Mouse (Mus musculus) CH12.LX (cell line): ENCODE measurements at regions not wholly inside any gene's neighbourhood (a gene's known extent, or its start where the extent isn't known, plus 50 kb on each side); places are given as distances from the start of the nearest gene placed in this dataset.

Experiments
- DNase-seq: peaks from one replicate; pipeline ENCODE4 v3.0.0-alpha.2; 2013; ENCODE audit errors: extremely low read depth
- H3K27ac ChIP-seq: 2 replicates; pipeline ENCODE4 v1.5.1; 2012; ENCODE audit warnings: low read depth, mild to moderate bottlenecking, control low read depth, moderate library complexity; ENCODE audit not compliant: insufficient read depth
- H3K27me3 ChIP-seq: replicated peaks from 2 replicates; pipeline ENCODE3; 2012; ENCODE audit warnings: inconsistent platforms
- H3K36me3 ChIP-seq, 2 experiments: replicated peaks in 1 of 2; 2 replicates each; pipeline versions ENCODE3 to v1.6.1; 2012; ENCODE audit warnings: inconsistent platforms in 1 of 2, low read length in 1 of 2, mild to moderate bottlenecking in 1 of 2, mixed read lengths in 1 of 2, moderate library complexity in 1 of 2; ENCODE audit not compliant: control insufficient read depth in 1 of 2, insufficient read depth in 1 of 2
- H3K4me1 ChIP-seq, 2 experiments: 2 replicates each; pipeline ENCODE4 v1.6.1; 2012; ENCODE audit warnings: inconsistent platforms in 1 of 2, moderate library complexity in 1 of 2; ENCODE audit not compliant: insufficient read depth in 2 of 2, control insufficient read depth in 1 of 2
- H3K4me2 ChIP-seq: 2 replicates; pipeline ENCODE4 v1.6.1; 2012; ENCODE audit warnings: low read depth, mild to moderate bottlenecking, control low read depth; ENCODE audit not compliant: poor library complexity, insufficient read depth, severe bottlenecking
- H3K4me3 ChIP-seq, 3 experiments: fragments of 150-350 bp in 1 of 3; sonication (generic) in 1 of 3; replicated peaks in 1 of 3; 2 replicates each; pipeline versions ENCODE3 to v1.5.1; 2011 to 2012; ENCODE audit warnings: low read depth in 2 of 3, low read length in 2 of 3, mild to moderate bottlenecking in 2 of 3, moderate library complexity in 2 of 3, control low read depth in 1 of 3, improper control_type of control experiment in 1 of 3, inconsistent platforms in 1 of 3, mixed read lengths in 1 of 3; ENCODE audit not compliant: poor library complexity in 1 of 3
- H3K79me2 ChIP-seq: replicated peaks from 2 replicates; pipeline ENCODE4 v1.6.1; 2012; ENCODE audit warnings: mild to moderate bottlenecking, moderate library complexity; ENCODE audit not compliant: control insufficient read depth, poor library complexity, insufficient read depth, severe bottlenecking; ENCODE audit errors: extremely low read depth
- H3K9ac ChIP-seq: 2 replicates; pipeline ENCODE4 v1.6.1; 2012; ENCODE audit warnings: low read depth, mild to moderate bottlenecking, control low read depth, moderate library complexity; ENCODE audit not compliant: insufficient read depth
- H3K9me3 ChIP-seq: replicated peaks from 2 replicates; pipeline ENCODE3; 2012; ENCODE audit warnings: low read length, inconsistent platforms, mixed read lengths
- CHD1 ChIP-seq: IDR thresholded peaks from 2 replicates; pipeline ENCODE4 v1.6.1; 2012; ENCODE audit warnings: low read depth, low read length, improper control_type of control experiment, inconsistent platforms
- CHD2 ChIP-seq: IDR thresholded peaks from 2 replicates; pipeline ENCODE4 v1.6.1; 2011; ENCODE audit warnings: low read length, improper control_type of control experiment
- E2F4 ChIP-seq: IDR thresholded peaks from 2 replicates; pipeline ENCODE4 v1.6.1; 2011; ENCODE audit warnings: low read depth, low read length, improper control_type of control experiment; ENCODE audit not compliant: insufficient replicate concordance
- EP300 ChIP-seq: IDR thresholded peaks from 2 replicates; pipeline ENCODE4 v1.6.1; 2011; ENCODE audit warnings: low read length, improper control_type of control experiment
- GABPA ChIP-seq: IDR thresholded peaks from 2 replicates; pipeline ENCODE4 v1.6.1; 2012; ENCODE audit warnings: low read depth, low read length, improper control_type of control experiment, inconsistent platforms; ENCODE audit not compliant: insufficient replicate concordance
- JUN ChIP-seq: IDR thresholded peaks from 2 replicates; pipeline ENCODE4 v1.6.1; 2011; ENCODE audit warnings: low read depth, mild to moderate bottlenecking, low read length, improper control_type of control experiment, moderate library complexity; ENCODE audit not compliant: insufficient read depth
- JUND ChIP-seq: conservative IDR thresholded peaks from 2 replicates; pipeline ENCODE4 v1.6.1; 2011; ENCODE audit warnings: low read depth, low read length, improper control_type of control experiment
- MAX ChIP-seq: IDR thresholded peaks from 2 replicates; pipeline ENCODE4 v1.6.1; 2011; ENCODE audit warnings: low read length, improper control_type of control experiment
- MEF2A ChIP-seq: IDR thresholded peaks from 2 replicates; pipeline ENCODE4 v1.6.1; 2014; ENCODE audit warnings: low read depth, mild to moderate bottlenecking, inconsistent platforms, low read length, improper control_type of control experiment, borderline replicate concordance
- MXI1 ChIP-seq: IDR thresholded peaks from 2 replicates; pipeline ENCODE4 v1.6.1; 2011; ENCODE audit warnings: mild to moderate bottlenecking, low read depth, low read length, improper control_type of control experiment
- PAX5 ChIP-seq: IDR thresholded peaks from 2 replicates; pipeline ENCODE4 v1.6.1; 2012; ENCODE audit warnings: low read length, inconsistent platforms, mixed read lengths
- POLR2A ChIP-seq: IDR thresholded peaks from 2 replicates; pipeline ENCODE4 v1.6.1; 2011; ENCODE audit warnings: low read depth, mild to moderate bottlenecking, improper control_type of control experiment, low read length
- RAD21 ChIP-seq: IDR thresholded peaks from 2 replicates; pipeline ENCODE4 v1.6.1; 2011; ENCODE audit warnings: low read depth, mild to moderate bottlenecking, low read length, improper control_type of control experiment, moderate library complexity
- RCOR1 ChIP-seq: conservative IDR thresholded peaks from 2 replicates; pipeline ENCODE4 v1.6.1; 2012; ENCODE audit warnings: low read depth, mild to moderate bottlenecking, inconsistent platforms, low read length, improper control_type of control experiment
- SIN3A ChIP-seq: IDR thresholded peaks from 2 replicates; pipeline ENCODE4 v1.6.1; 2012; ENCODE audit warnings: low read length, improper control_type of control experiment, inconsistent platforms
- UBTF ChIP-seq: IDR thresholded peaks from 2 replicates; pipeline ENCODE4 v1.6.1; 2012; ENCODE audit warnings: low read depth, mild to moderate bottlenecking, inconsistent platforms, low read length, improper control_type of control experiment, moderate library complexity
- ZKSCAN1 ChIP-seq: IDR thresholded peaks from 2 replicates; pipeline ENCODE4 v1.6.1; 2012; ENCODE audit warnings: low read depth, inconsistent platforms, low read length, improper control_type of control experiment, borderline replicate concordance
- ZNF384 ChIP-seq: IDR thresholded peaks from 2 replicates; pipeline ENCODE4 v1.6.1; 2012; ENCODE audit warnings: low read depth, low read length, improper control_type of control experiment, inconsistent platforms
- dilution Hi-C: fragments of 300-500 bp; cut with MboI; formaldehyde crosslinking; loops from 2 replicates; pipeline ENCODE4 v1.14.3; 2020; ENCODE audit warnings: low sequenced_read_pairs; ENCODE audit not compliant: extremely low pct_unique_long_range_greater_than_20kb, extremely low pct_ligation_motif_present
- in situ Hi-C: fragments of 300-500 bp; cut with MboI; formaldehyde crosslinking; loops from 3 replicates; pipeline ENCODE4 v1.14.3; 2019; ENCODE audit warnings: low sequenced_read_pairs, low pct_ligation_motif_present, low pct_unique_long_range_greater_than_20kb, mixed read lengths

GRCm38 (mm10) chr7:73275814-73276271, 99.5 kb upstream of the Rgma start:
- Histone ChIP-seq H3K4me3 (no peak overlapping the region), H3K4me2 (no peak overlapping the region), H3K9ac (no peak overlapping the region), H3K9me3 (no peaks in the 10 kb centered on the region), H3K79me2 (no peaks in the 10 kb centered on the region), H3K27ac (no peak overlapping the region), H3K36me3 (no peaks in the 10 kb centered on the region)
- in situ Hi-C loops (no loop called here), dilution Hi-C loops (no loop called here)
- no peak for DNase-seq
- TF ChIP-seq MXI1 (no peak), SIN3A (no peak), ZNF384 (no peak), JUND (no peak), JUN (no peak), RCOR1 (no peak), MEF2A (no peak), CHD2 (no peak), RAD21 (no peak), POLR2A (no peak), CHD1 (no peak)
- TF ChIP-seq, all 38 proteins: peak for 0
- Histone ChIP-seq H3K27me3 (no peaks in the 10 kb centered on the region), H3K4me1 (no peaks in the 10 kb centered on the region)

GRCm38 (mm10) chr7:73278616-73279015, 96.7 kb upstream of the Rgma start:
- in situ Hi-C loops: no loop called here
- Histone ChIP-seq H3K4me3 (no peak overlapping the region), H3K4me1 (no peaks in the 10 kb centered on the region), H3K9me3 (no peaks in the 10 kb centered on the region), H3K36me3 (no peaks in the 10 kb centered on the region), H3K4me2 (no peak overlapping the region), H3K79me2 (no peaks in the 10 kb centered on the region), H3K27ac (no peak overlapping the region), H3K9ac (no peak overlapping the region), H3K27me3 (no peaks in the 10 kb centered on the region)
- DNase-seq: no peak
- no peak for TF ChIP-seq PAX5
- no peak for TF ChIP-seq MAX
- TF ChIP-seq EP300: no peak
- TF ChIP-seq GABPA: no peak
- no peak for TF ChIP-seq E2F4
- no peak for TF ChIP-seq UBTF
- TF ChIP-seq ZKSCAN1: no peak
- dilution Hi-C loops: no loop called here
